Mouse (Mus musculus) embryonic facial prominence, embryonic 15.5 days (tissue): ENCODE results near the gene Tspan3. TPM values are rescaled to one million over a fixed set of nuclear protein-coding genes. Genes with fewer than 3 reads are reported as not detected.

Experiments used
- ATAC-seq: fragments of 200-750 bp; cut with Nextera tagmentation; 2 replicates; pipeline ENCODE4 v1.8.0; 2017; ENCODE audit warnings: low read depth, moderate TSS enrichment; ENCODE audit not compliant: insufficient number of reproducible peaks, low FRiP score, low TSS enrichment
- H3K27ac ChIP-seq: fragments of 300-500 bp; sonication (generic); replicated peaks from 2 replicates; pipeline ENCODE4 v1.5.1; 2015; ENCODE audit warnings: mild to moderate bottlenecking, inconsistent platforms
- H3K27me3 ChIP-seq: fragments of 300-500 bp; sonication (generic); 2 replicates; pipeline ENCODE4 v1.6.1; 2015; ENCODE audit warnings: inconsistent platforms
- H3K36me3 ChIP-seq: fragments of 300-500 bp; sonication (generic); 2 replicates; pipeline ENCODE4 v1.6.1; 2015; ENCODE audit warnings: mild to moderate bottlenecking, inconsistent platforms
- H3K4me1 ChIP-seq: fragments of 300-500 bp; sonication (generic); 2 replicates; pipeline ENCODE4 v1.6.1; 2015; ENCODE audit warnings: inconsistent platforms
- H3K4me2 ChIP-seq: fragments of 300-500 bp; sonication (generic); replicated peaks from 2 replicates; pipeline ENCODE4 v1.6.1; 2015; ENCODE audit warnings: mild to moderate bottlenecking, inconsistent platforms
- H3K4me3 ChIP-seq: fragments of 300-500 bp; sonication (generic); replicated peaks from 2 replicates; pipeline ENCODE4 v1.5.1; 2015; ENCODE audit warnings: mild to moderate bottlenecking, inconsistent platforms
- H3K9ac ChIP-seq: fragments of 300-500 bp; sonication (generic); 2 replicates; pipeline ENCODE4 v1.6.1; 2015; ENCODE audit warnings: inconsistent platforms
- H3K9me3 ChIP-seq: fragments of 300-500 bp; sonication (generic); replicated peaks from 2 replicates; pipeline ENCODE4 v1.6.1; 2016; ENCODE audit warnings: inconsistent platforms
- WGBS: fragments of 180-500 bp; shearing (Covaris S2); methylation state at CpG from one replicate; pipeline ENCODE4 v1.1.7; 2015; 5-methylcytosine and 5-hydroxymethylcytosine counted together
- polyA plus RNA-seq: library from polyadenylated mRNA; unstranded; fragments of >200 nt; fragmentation: Nextera tagmentation; extraction: Ambion mirVana; gene quantifications from 2 replicates; pipeline ENCODE4 v1.2.1, GENCODE M21; 2015

The Tspan3 gene
- polyA plus RNA-seq, 1 experiment from 2014 or later, result 495 TPM

DNA sequence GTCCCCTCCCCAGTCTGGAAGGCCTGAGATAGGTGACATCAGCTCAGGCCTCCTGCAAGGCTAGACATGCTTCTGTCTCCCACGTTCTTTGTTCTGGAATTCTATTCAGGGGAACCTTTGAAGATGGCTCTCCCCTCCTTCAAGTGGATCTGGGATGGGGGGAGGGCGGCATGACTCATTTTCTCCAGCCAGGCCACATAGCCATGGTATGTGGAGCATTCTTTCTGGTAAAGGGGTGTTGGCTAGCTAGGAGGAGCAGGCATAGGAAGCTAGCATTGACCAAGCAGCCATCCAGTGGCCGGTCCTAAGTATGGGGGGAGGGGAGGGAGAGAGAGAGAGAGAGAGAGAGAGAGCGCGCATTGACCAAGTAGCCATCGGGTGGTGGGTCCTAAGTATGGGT is 57.8 kb downstream of the Tspan3 start:
- H3K27me3 ChIP-seq, result no peaks in the 10 kb centered on the region
- H3K4me2 ChIP-seq, result no peak overlapping the region
- H3K4me1 ChIP-seq, result peaks cover 1% of the 10 kb centered on the region; the same call in 1 of the 2 replicates
- 64% methylated on average over 6 of the region's 6 CpGs for WGBS
- no peak overlapping the region for H3K4me3 ChIP-seq
- no peak for ATAC-seq
- H3K36me3 ChIP-seq, result no peaks in the 10 kb centered on the region
- no peak overlapping the region for H3K27ac ChIP-seq
- no peaks in the 10 kb centered on the region for H3K9me3 ChIP-seq
- no peak overlapping the region for H3K9ac ChIP-seq

DNA sequence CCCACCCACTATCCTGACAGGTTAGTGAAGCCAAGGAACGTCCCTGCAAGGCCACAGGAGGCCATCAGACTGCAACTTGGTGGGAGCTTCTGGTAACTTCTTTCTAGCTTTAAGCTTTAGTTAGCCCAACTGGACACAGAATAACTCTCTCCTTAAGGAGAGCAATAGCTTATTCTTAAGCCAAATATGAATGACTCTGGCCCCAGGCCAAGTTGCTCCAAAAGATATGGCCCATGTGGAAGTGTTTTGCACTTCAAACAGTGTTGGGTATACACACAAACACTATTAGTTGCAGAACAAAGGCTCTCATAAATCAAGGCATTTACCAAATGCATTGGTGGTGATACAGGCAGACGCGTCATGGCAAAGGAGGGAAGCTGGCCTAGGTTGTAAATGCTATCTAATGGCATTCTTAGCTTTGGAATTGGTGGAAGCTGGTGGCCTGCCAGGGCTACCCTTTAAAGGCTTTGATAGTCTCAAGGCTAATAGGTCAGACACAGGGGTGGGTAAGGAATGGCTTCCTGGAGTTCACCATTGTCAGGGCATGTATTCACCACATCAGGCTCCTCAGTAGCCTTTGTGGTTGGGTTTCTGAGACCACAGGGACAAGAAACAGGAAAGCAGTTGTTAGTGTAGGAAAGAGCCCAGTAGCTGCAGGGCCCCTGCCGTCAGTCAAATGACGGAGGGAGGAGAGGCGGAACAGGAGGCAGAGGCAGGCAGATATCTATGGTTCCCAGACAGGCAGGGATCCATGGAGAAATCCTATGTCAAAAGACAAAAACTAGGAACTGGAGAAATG is 58.8 kb downstream of the Tspan3 start:
- Histone ChIP-seq H3K4me3 (no peak overlapping the region), H3K4me1 (no peaks in the 10 kb centered on the region), H3K9ac (no peak overlapping the region), H3K27me3 (no peaks in the 10 kb centered on the region), H3K27ac (no peak overlapping the region), H3K36me3 (no peaks in the 10 kb centered on the region), H3K4me2 (no peak overlapping the region), H3K9me3 (no peaks in the 10 kb centered on the region)
- no peak for ATAC-seq
- WGBS, result 72% methylated on average over 6 of the region's 6 CpGs

DNA sequence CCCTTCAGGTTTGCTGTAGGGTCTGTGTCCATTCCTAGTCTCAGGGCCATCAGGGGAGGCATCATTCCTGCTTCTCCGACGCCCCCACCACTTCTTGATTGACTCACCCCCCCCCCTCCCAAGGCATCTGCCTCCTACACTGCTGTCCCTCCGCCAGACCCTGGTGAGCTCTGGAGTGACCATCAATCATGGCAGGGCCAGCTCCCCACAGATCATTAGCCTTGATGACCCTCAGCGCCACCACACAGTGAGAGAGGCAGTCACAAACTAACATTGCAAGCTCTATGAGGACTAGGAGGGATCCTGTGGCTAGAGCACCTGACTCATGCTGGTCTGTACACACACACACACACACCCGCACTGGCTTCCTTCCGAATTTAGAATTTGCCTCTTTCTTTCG is 60.4 kb downstream of the Tspan3 start:
- no peak overlapping the region for H3K27ac ChIP-seq
- no peak overlapping the region for H3K4me2 ChIP-seq
- no peak overlapping the region for H3K9ac ChIP-seq
- no peaks in the 10 kb centered on the region for H3K9me3 ChIP-seq
- H3K36me3 ChIP-seq, result no peaks in the 10 kb centered on the region
- WGBS, result 84% methylated on average over 7 of the region's 7 CpGs
- H3K27me3 ChIP-seq, result no peaks in the 10 kb centered on the region
- H3K4me1 ChIP-seq, result peaks cover 6% of the 10 kb centered on the region; the same call in 1 of the 2 replicates
- no peak for ATAC-seq
- H3K4me3 ChIP-seq, result no peak overlapping the region

DNA sequence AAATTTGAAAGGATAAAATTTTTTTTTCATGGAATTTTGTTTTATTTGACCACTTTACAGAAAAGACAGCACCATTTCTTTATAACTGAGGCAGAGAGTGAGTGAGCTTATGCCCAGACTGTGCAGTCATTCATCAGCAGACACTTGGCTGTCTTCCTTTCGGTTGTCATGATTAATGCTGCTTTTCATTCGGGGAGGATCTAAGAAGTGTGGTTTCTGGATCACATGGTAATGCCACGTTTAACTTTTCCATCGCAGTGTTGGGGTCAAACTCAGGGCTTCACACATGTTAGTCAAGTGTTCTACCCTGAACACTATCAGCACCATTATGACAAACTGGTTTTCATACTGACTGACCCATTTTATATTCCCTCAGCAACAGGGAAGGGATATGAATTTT is 64.3 kb downstream of the Tspan3 start:
- 22% methylated on average over 4 of the region's 4 CpGs for WGBS
- no peaks in the 10 kb centered on the region for H3K36me3 ChIP-seq
- H3K4me3 ChIP-seq, result no peak overlapping the region
- H3K9me3 ChIP-seq, result no peaks in the 10 kb centered on the region
- no peaks in the 10 kb centered on the region for H3K27me3 ChIP-seq
- H3K9ac ChIP-seq, result no peak overlapping the region
- H3K27ac ChIP-seq, result no peak overlapping the region
- H3K4me1 ChIP-seq, result peaks cover 8% of the 10 kb centered on the region; the same call in 1 of the 2 replicates
- H3K4me2 ChIP-seq, result no peak overlapping the region
- ATAC-seq, result no peak

DNA sequence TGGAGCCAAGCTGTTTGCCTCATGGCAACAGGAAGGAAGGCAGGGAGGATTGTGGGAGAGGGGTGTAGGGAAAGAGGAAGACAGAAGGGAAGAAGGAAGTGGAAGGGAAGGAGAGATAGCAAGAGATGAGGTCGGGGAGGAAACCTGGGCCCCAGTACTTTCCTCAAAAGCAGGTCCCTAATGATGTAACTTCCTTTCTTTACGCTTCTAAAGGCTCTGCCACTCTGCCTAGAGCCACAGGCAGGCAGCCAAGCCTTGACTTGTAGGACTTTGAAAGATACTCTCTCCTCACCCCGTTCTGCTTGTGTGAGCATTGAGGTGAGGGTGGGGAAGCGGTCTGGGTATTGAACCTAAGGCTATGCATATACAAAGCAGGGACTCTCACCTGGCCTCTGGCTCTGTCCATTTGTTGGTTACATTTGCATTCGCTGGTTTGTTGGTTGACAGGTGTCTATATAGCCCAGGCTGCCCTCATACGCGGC is 65.2 kb downstream of the Tspan3 start:
- no peaks in the 10 kb centered on the region for H3K36me3 ChIP-seq

DNA sequence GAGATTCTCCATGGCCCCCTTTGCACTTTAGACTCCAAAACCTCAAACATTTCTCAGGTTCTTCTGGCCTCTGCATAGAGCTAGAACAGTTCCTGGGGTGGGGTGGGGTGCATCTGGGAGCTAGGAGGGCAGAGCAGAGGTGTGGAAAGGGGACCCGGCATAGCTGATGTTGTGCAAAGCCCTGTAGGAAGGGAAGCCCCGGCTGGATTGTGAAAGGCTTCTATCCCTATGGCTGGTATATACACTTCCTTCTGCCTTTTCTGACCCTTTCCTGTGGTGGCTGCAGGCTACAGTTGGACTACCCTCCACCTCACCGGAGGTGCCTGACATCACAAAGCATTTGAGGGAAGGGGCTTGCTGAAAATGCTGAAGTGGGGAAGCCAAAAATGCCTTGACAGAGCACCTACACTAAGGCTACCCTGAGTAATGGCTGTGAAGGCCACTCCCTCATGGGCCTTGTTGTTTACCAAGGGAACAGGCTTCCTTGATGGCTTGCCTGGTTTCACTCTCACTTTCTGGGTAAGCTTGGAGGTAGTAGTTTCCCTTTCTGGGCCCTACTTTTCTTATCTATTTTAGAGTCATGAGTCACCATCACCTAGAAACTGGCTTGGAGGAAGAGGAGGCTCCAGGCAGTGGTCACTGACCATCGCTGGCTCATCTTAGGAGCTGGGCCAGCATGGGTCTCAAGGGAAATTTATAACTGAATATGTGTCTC is 67.5 kb downstream of the Tspan3 start:
- ATAC-seq, result no peak

More for the DNA sequence above, 65.2 kb downstream of the Tspan3 start:
- no peak overlapping the region for H3K4me3 ChIP-seq
- H3K27ac ChIP-seq, result no peak overlapping the region
- 80% methylated on average over 7 of the region's 7 CpGs for WGBS
- no peaks in the 10 kb centered on the region for H3K27me3 ChIP-seq
- no peak; the same call in 1 of the 2 replicates for ATAC-seq
- no peak overlapping the region for H3K9ac ChIP-seq
- H3K4me2 ChIP-seq, result no peak overlapping the region
- H3K9me3 ChIP-seq, result no peaks in the 10 kb centered on the region
- peaks cover 8% of the 10 kb centered on the region; the same call in 1 of the 2 replicates for H3K4me1 ChIP-seq

DNA sequence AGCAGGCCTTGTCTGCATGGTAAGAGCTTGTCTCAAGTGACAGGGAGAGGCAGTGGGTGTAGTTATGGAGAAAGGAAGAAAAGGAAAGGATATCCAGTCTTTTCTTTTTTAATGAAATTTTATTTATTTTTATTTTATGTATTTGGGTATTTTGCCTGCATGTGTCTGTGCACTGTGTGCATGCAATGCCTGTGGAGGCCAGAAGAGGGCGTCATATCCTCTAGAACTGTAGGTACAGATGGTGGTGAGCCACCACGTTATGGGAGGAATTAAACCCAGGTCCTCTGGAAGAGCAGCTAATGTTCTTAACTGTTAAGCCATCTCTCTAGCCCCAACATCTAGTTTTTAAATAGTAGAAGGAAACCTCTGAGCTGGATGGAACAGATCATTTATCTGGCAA is 73.2 kb downstream of the Tspan3 start:
- WGBS, result 49% methylated on average over 2 of the region's 2 CpGs

More for the DNA sequence above, 67.5 kb downstream of the Tspan3 start:
- H3K9ac ChIP-seq, result no peak overlapping the region
- no peaks in the 10 kb centered on the region for H3K27me3 ChIP-seq
- no peak overlapping the region for H3K4me3 ChIP-seq
- no peaks in the 10 kb centered on the region for H3K9me3 ChIP-seq
- H3K4me1 ChIP-seq, result peaks cover 12% of the 10 kb centered on the region; the same call in 1 of the 2 replicates
- no peak overlapping the region for H3K27ac ChIP-seq
- 83% methylated on average over 4 of the region's 4 CpGs for WGBS
- no peak overlapping the region for H3K4me2 ChIP-seq
- no peaks in the 10 kb centered on the region for H3K36me3 ChIP-seq

DNA sequence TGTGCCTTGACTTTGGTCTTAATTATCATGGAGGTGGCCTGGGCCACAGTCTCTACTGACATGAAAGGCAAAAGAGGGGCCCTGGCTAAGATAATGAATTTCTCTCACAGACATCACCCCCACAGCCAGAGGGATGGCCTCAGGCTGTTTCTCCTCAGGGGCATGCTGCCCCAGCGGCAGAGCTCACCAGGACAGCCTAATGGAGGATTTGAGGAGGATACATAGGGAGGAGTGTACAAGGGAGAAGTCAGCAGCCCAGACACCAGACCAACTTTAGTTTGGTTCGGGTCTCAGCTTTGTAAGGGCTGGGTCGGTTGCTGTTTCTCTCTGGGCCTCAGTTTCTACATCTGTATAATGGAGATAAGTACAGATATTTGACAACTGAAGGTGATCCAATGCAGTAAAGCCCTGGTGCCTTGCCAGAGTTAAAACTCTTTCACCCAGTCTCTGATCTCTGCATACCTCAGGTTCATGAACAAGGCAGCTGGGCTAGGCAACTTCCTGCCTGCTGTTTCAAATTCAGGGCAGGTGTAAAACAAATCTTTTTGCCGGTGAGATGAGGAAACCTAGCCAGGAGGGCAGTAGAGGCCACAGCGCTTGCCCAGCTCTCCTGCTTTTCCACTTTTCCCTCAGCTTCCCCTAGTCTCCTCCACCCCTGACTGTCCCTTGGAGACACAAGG is 74.6 kb downstream of the Tspan3 start:
- H3K4me2 ChIP-seq, result peak overlapping the region; percentile 42
- H3K27me3 ChIP-seq, result no peaks in the 10 kb centered on the region
- no peaks in the 10 kb centered on the region for H3K9me3 ChIP-seq
- no peak for ATAC-seq
- H3K9ac ChIP-seq, result no peak overlapping the region
- peaks cover 25% of the 10 kb centered on the region for H3K4me1 ChIP-seq
- peak overlapping the region; percentile 7 for H3K4me3 ChIP-seq
- peak overlapping the region; percentile 81 for H3K27ac ChIP-seq
- WGBS, result 55% methylated on average over 5 of the region's 5 CpGs
- no peaks in the 10 kb centered on the region for H3K36me3 ChIP-seq

More for the DNA sequence above, 73.2 kb downstream of the Tspan3 start:
- ATAC-seq, result no peak
- Histone ChIP-seq H3K4me1 (peaks cover 25% of the 10 kb centered on the region), H3K9me3 (no peaks in the 10 kb centered on the region), H3K4me3 (no peak overlapping the region), H3K27me3 (no peaks in the 10 kb centered on the region), H3K36me3 (no peaks in the 10 kb centered on the region), H3K4me2 (no peak overlapping the region), H3K9ac (no peak overlapping the region), H3K27ac (no peak overlapping the region)

DNA sequence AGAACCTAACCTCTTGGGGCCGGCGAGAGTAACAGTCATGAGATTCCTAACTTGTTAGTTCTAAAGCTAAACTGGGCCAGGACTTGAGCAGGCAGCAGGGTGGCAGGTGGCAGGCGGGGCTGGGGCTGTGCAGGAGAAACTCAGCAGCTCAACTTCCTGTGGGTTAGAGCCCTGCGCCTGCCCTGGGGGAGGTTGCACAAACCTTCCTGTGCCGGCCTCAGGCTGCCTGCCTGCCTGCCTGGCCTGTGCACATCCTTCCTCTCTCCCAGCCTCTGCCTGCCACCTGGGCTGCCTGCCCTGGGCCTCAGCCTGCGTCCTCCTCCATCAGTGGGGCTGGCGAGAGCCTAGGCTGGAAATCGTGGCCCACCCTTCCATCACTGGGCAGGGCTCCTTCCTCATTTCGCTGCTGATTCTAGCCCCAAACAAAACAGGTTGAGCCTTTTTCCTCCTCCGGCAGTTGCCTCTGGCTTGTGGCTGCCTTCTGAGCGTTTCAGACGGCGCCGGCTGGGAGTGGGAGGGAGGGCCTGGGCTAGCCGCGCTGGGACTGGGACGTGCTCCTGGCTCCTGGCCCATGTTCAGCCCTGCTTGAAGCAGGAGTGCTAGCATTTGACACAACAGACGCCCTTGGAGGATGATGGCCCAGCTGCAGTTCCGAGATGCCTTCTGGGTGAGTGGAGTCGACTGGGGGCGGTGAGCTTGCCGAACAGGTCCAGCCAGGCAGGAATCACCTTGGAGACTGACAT is 75.3 kb downstream of the Tspan3 start, which contains the start of gene Pstpip1:
Gene Pstpip1 (plus strand): TSS at position 185 of the 743 bp plus-strand sequence.
- H3K4me2 ChIP-seq, result peak within 1 kb of the TSS; percentile 42
- H3K4me1 ChIP-seq, result peaks cover 25% of the 10 kb centered on the region
- H3K27me3 ChIP-seq, result no peaks in the 10 kb centered on the region
- no peaks in the 10 kb centered on the region for H3K36me3 ChIP-seq
- peak within 1 kb of the TSS; percentile 7 for H3K4me3 ChIP-seq
- H3K27ac ChIP-seq, result peak within 1 kb of the TSS; percentile 81
- ATAC-seq, result peak; percentile 85
- no peak within 1 kb of the TSS for H3K9ac ChIP-seq
- no peaks in the 10 kb centered on the region for H3K9me3 ChIP-seq
- WGBS, result 13% methylated on average over 22 of the region's 22 CpGs

DNA sequence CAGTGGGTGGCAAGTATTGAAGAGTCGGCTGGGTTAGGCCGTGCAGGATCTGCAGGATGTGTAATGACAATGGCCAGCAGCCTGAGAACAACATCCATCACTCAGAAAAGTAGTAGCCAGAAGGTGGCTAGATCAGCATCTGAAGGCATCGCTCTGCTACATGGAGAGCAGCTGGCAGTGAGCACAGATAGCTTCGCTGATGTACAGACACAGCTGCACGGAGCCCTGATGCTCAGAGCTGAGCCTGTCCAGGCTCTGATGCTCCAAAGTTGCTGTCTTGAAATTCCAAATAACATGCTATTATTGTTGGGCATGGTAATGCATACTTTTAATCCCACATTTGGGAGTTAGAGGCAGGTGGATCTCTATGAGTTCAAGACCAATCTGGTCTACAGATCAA is 78.8 kb downstream of the Tspan3 start:
- Histone ChIP-seq H3K9ac (no peak overlapping the region), H3K9me3 (no peaks in the 10 kb centered on the region), H3K27ac (no peak overlapping the region), H3K4me1 (peaks cover 20% of the 10 kb centered on the region), H3K36me3 (no peaks in the 10 kb centered on the region), H3K27me3 (no peaks in the 10 kb centered on the region), H3K4me3 (no peak overlapping the region), H3K4me2 (no peak overlapping the region)
- WGBS, result 78% methylated on average over 5 of the region's 5 CpGs
- ATAC-seq, result no peak
